Mouse (Mus musculus) stomach, postnatal 0 days (tissue): ENCODE measurements around the gene Trpm3.

Experiments
- CTCF ChIP-seq: IDR thresholded peaks from 2 replicates; pipeline ENCODE4 v1.5.1; 2016; ENCODE audit warnings: antibody characterized with exemption, low read depth, mild to moderate bottlenecking, moderate library complexity
- EP300 ChIP-seq: optimal IDR thresholded peaks from 2 replicates; pipeline ENCODE3; 2016; ENCODE audit warnings: antibody characterized with exemption

DNA sequence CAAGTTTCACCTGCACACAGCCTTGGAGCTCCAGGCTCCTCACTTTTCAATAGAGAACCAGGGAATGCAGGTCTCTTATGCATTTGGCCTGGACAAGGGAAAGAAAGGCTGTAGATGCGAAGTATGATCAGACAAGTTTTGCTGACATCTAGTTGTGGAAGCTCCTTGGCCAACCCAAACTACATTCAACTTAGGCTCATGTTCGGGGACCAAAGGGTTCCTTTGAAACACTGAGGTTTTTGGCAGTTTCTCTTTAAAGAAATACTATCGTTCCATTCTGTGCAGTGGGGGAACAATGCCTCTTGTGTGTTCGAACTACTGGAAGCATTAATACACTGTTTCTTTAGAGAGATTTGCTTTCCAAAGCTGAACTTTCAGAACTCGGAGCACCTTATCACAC, 553.1 kb downstream of the Trpm3 start:
- no peak for TF ChIP-seq CTCF
- no peak for TF ChIP-seq EP300
